Mouse (Mus musculus): Measurements from ENCODE around the gene Kalrn. TPM values are rescaled to one million over a fixed set of nuclear protein-coding genes. Genes with fewer than 3 reads are reported as not detected.
A peak's percentile ranks its signal among the peaks of the same experiment; 100 is the strongest.

Kalrn gene
- total and polyA plus RNA-seq, 2 experiments from 2014 or later: 23.6 to 148 TPM

DNA sequence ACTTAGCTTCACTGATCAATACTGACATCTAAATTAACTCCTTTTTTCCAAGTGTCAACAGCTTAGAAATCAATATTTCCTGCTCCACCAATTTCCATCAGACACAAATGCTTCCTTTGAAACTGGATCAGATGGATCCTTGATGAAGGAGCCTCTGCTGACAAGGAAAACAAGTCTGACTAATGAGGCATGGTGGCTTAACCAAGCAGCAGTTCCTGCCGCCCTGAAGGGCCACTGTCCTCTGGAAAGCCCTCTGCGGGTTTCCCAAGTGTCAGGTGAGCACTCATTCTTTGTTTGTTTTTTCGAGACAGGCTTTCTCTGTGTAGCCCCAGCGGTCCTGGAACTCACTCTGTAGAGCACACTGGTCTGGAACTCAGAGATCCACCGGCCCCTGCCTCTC lies 341.4 kb downstream of the Kalrn start:
- peaks cover 23% of the 10 kb centered on the region for H3K36me3 ChIP-seq (ENCODE audit: insufficient read depth)
- TF ChIP-seq CTCF (IDR thresholded peaks at IDR 0.05; ENCODE audit: low read depth): no peak
- WGBS: 34% methylated on average over 5 of the region's 5 CpGs
- no peak overlapping the region for H3K27ac ChIP-seq (ENCODE audit: low read depth, low read length)
- H3K9me3 ChIP-seq (ENCODE audit: low read length): no peaks in the 10 kb centered on the region
- DNase-seq (no peak), ATAC-seq (no peak)
- no peak overlapping the region for H3K9ac ChIP-seq
- H3K4me2 ChIP-seq (ENCODE audit: low read depth): no peak overlapping the region
- no peaks in the 10 kb centered on the region for H3K27me3 ChIP-seq (ENCODE audit: insufficient read depth, low read length)
- no peak overlapping the region for H3K4me3 ChIP-seq (ENCODE audit: low read depth, low read length)
- H3K4me1 ChIP-seq (ENCODE audit: insufficient read depth): 0 out of 2 replicates have a peak, but pooled peaks cover 8% of the 10 kb centered on the region

GRCm38 (mm10) chr16:34231146-34231545 lies 342.2 kb downstream of the Kalrn start:
- Histone ChIP-seq H3K27me3 (ENCODE audit: insufficient read depth, low read length) (no peaks in the 10 kb centered on the region), H3K9ac (no peak overlapping the region), H3K27ac (ENCODE audit: low read depth, low read length) (no peak overlapping the region), H3K36me3 (ENCODE audit: insufficient read depth) (peaks cover 28% of the 10 kb centered on the region), H3K4me3 (ENCODE audit: low read depth, low read length) (no peak overlapping the region), H3K4me1 (ENCODE audit: insufficient read depth) (0 out of 2 replicates have a peak, but pooled peaks cover 8% of the 10 kb centered on the region), H3K9me3 (ENCODE audit: low read length) (no peaks in the 10 kb centered on the region), H3K4me2 (ENCODE audit: low read depth) (no peak overlapping the region)
- no peak for TF ChIP-seq CTCF (IDR thresholded peaks at IDR 0.05; ENCODE audit: low read depth)
- ATAC-seq (no peak), DNase-seq (no peak)
- WGBS: 54% methylated on average over 2 of the region's 2 CpGs

DNA sequence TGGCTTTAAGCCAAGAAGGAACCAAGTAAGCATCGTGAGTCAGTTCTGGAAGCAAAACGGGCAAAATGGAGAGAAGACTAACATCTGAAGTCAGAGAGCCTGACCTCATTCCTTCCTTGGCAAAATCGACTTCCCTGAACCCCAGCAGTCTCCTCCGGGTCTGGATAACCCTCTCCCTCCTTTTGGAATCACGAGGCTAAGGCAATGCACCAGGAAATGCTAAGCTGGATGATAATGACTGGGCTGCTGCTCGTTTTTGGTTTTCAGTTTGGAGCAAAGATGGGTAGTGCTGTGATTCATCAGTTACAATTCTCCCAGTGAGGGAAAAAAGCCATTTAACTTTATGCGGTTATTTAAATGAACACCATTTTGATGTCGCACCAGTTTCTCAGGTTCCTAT lies 344.0 kb downstream of the Kalrn start:
- no peak for DNase-seq
- H3K4me2 ChIP-seq (ENCODE audit: low read depth): no peak overlapping the region
- WGBS: 52% methylated on average over 8 of the region's 8 CpGs
- no peak for TF ChIP-seq CTCF (IDR thresholded peaks at IDR 0.05; ENCODE audit: low read depth)
- no peaks in the 10 kb centered on the region for H3K27me3 ChIP-seq (ENCODE audit: insufficient read depth, low read length)
- H3K4me1 ChIP-seq (ENCODE audit: insufficient read depth): 0 out of 2 replicates have a peak, but pooled peaks cover 8% of the 10 kb centered on the region
- no peak overlapping the region for H3K27ac ChIP-seq (ENCODE audit: low read depth, low read length)
- no peaks in the 10 kb centered on the region for H3K9me3 ChIP-seq (ENCODE audit: low read length)
- peaks cover 20% of the 10 kb centered on the region for H3K36me3 ChIP-seq (ENCODE audit: insufficient read depth)
- no peak overlapping the region for H3K4me3 ChIP-seq (ENCODE audit: low read depth, low read length)
- H3K9ac ChIP-seq: no peak overlapping the region
- no peak for ATAC-seq

DNA sequence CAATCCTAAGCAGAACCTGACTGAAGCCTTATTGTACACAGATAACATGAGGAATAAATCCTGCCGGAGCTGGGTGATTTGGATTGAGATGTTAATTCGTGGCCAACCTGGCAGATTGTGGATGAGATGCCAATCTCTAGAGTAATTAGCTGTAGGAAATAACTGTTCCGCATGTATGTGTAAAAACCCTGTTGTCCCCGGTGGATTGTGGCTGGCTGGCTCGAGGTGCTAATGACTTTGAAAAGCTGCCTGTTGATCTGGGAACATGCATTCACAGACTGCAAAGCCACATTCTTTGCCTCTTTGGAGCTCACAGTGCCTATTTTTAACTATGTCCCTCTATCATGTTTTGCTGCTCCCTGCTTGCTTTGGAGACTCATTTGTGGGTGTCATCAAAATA lies 344.7 kb downstream of the Kalrn start:
- H3K27me3 ChIP-seq (ENCODE audit: insufficient read depth, low read length): no peaks in the 10 kb centered on the region
- H3K9me3 ChIP-seq (ENCODE audit: low read length): no peaks in the 10 kb centered on the region
- peaks cover 13% of the 10 kb centered on the region for H3K36me3 ChIP-seq (ENCODE audit: insufficient read depth)
- no peak overlapping the region for H3K27ac ChIP-seq (ENCODE audit: low read depth, low read length)
- 10% methylated on average over 5 of the region's 5 CpGs for WGBS
- H3K4me1 ChIP-seq (ENCODE audit: insufficient read depth): 0 out of 2 replicates have a peak, but pooled peaks cover 8% of the 10 kb centered on the region
- no peak for TF ChIP-seq CTCF (IDR thresholded peaks at IDR 0.05; ENCODE audit: low read depth)
- DNase-seq: peak; percentile 82
- no peak overlapping the region for H3K4me3 ChIP-seq (ENCODE audit: low read depth, low read length)
- peak; percentile 87 for ATAC-seq
- no peak overlapping the region for H3K4me2 ChIP-seq (ENCODE audit: low read depth)
- no peak overlapping the region for H3K9ac ChIP-seq

DNA sequence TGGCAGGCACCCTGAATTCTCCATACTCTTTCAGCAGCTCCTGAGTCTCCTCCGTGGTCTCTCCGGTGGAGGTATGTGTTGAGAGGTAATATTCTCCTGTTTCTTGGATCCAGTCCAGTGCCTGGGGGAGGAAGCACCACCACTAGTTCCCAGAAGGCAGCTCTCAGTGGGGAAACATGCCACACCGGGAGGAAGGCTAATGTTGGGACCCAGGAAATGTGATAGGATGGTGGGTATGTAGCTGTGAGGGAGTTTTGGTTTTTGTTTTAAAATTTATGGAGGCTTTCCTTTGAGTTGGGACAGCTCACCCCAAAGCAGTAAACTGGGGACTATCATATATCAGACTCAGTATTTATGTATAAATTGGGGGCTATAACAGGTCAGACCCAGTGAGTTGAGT lies 361.2 kb downstream of the Kalrn start:
- WGBS: 84% methylated on average over 3 of the region's 3 CpGs

DNA sequence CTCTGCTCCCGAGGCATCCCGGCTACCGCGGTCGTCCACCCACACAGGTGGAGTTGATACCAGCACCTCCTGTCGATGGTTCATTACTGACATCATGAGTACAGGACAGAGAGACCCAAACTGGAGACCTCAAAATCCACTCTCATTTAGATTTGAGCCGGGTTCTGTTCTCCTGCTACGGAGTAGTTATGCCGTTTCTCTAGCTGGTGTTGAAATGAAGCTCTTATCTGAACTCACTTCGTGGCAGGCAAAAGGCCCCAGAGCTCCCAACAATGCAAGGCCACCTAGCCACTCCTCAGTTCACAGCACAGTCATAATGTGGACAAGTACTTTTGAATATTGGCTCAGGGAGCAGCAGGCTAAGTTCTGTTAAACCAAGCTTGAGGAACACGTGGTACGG lies 362.1 kb downstream of the Kalrn start:
- no peak for ATAC-seq
- DNase-seq: no peak
- WGBS: 92% methylated on average over 12 of the region's 12 CpGs
- no peak overlapping the region for H3K4me3 ChIP-seq (ENCODE audit: low read depth, low read length)
- H3K36me3 ChIP-seq (ENCODE audit: insufficient read depth): peaks cover 73% of the 10 kb centered on the region
- H3K27ac ChIP-seq (ENCODE audit: low read depth, low read length): no peak overlapping the region
- H3K4me2 ChIP-seq (ENCODE audit: low read depth): no peak overlapping the region
- no peaks in the 10 kb centered on the region for H3K9me3 ChIP-seq (ENCODE audit: low read length)
- no peaks in the 10 kb centered on the region for H3K4me1 ChIP-seq (ENCODE audit: insufficient read depth)
- TF ChIP-seq CTCF (IDR thresholded peaks at IDR 0.05; ENCODE audit: low read depth): no peak
- H3K27me3 ChIP-seq (ENCODE audit: insufficient read depth, low read length): no peaks in the 10 kb centered on the region
- H3K9ac ChIP-seq: no peak overlapping the region

More for the DNA sequence above, 361.2 kb downstream of the Kalrn start:
- Histone ChIP-seq H3K27ac (ENCODE audit: low read depth, low read length) (no peak overlapping the region), H3K4me3 (ENCODE audit: low read depth, low read length) (no peak overlapping the region), H3K36me3 (ENCODE audit: insufficient read depth) (peaks cover 69% of the 10 kb centered on the region), H3K4me1 (ENCODE audit: insufficient read depth) (no peaks in the 10 kb centered on the region), H3K4me2 (ENCODE audit: low read depth) (no peak overlapping the region), H3K9ac (no peak overlapping the region), H3K27me3 (ENCODE audit: insufficient read depth, low read length) (no peaks in the 10 kb centered on the region), H3K9me3 (ENCODE audit: low read length) (no peaks in the 10 kb centered on the region)
- DNase-seq: no peak
- TF ChIP-seq CTCF (IDR thresholded peaks at IDR 0.05; ENCODE audit: low read depth): no peak
- no peak for ATAC-seq

GRCm38 (mm10) chr16:34208748-34209147 lies 364.6 kb downstream of the Kalrn start:
- H3K9ac ChIP-seq: no peak overlapping the region
- WGBS: 84% methylated on average over 5 of the region's 5 CpGs
- H3K36me3 ChIP-seq (ENCODE audit: insufficient read depth): peaks cover 72% of the 10 kb centered on the region
- ATAC-seq (no peak), DNase-seq (no peak)
- no peaks in the 10 kb centered on the region for H3K27me3 ChIP-seq (ENCODE audit: insufficient read depth, low read length)
- H3K27ac ChIP-seq (ENCODE audit: low read depth, low read length): no peak overlapping the region
- no peaks in the 10 kb centered on the region for H3K9me3 ChIP-seq (ENCODE audit: low read length)
- no peak overlapping the region for H3K4me3 ChIP-seq (ENCODE audit: low read depth, low read length)
- H3K4me2 ChIP-seq (ENCODE audit: low read depth): no peak overlapping the region
- no peak for TF ChIP-seq CTCF (IDR thresholded peaks at IDR 0.05; ENCODE audit: low read depth)
- no peaks in the 10 kb centered on the region for H3K4me1 ChIP-seq (ENCODE audit: insufficient read depth)
